Mouse (Mus musculus) cerebellum, adult (tissue): ENCODE results near the gene Melk.

Experiments used
- ATAC-seq: cut with Nextera tagmentation; 2 replicates; pipeline ENCODE4 v1.9.2; 2017; ENCODE audit warnings: mild to moderate bottlenecking, moderate library complexity, mixed read lengths; ENCODE audit not compliant: insufficient number of reproducible peaks, low FRiP score, low TSS enrichment

The Melk gene

GRCm38 (mm10) chr4:44325453-44325852, 24.8 kb downstream of the Melk start:
- no peak for ATAC-seq

GRCm38 (mm10) chr4:44326721-44327120, 26.0 kb downstream of the Melk start:
- no peak for ATAC-seq

GRCm38 (mm10) chr4:44327976-44328375, 27.3 kb downstream of the Melk start:
- ATAC-seq = no peak

GRCm38 (mm10) chr4:44335006-44335405, 34.3 kb downstream of the Melk start:
- no peak for ATAC-seq

- ATAC-seq = no peak
These were observed 61.0 kb downstream of the Melk start for GRCm38 (mm10) chr4:44361670-44362069.

- ATAC-seq = no peak
These were observed 62.8 kb downstream of the Melk start for GRCm38 (mm10) chr4:44363434-44364013.

- no peak for ATAC-seq
These were observed 91.8 kb downstream of the Melk start for GRCm38 (mm10) chr4:44392231-44393216.

- no peak for ATAC-seq
These were observed 101.9 kb downstream of the Melk start for GRCm38 (mm10) chr4:44402607-44403006.

- no peak for ATAC-seq
These were observed 103.8 kb downstream of the Melk start for GRCm38 (mm10) chr4:44404487-44404886.
